Mouse (Mus musculus) kidney, adult 18-20 months (tissue): ENCODE results near the gene Cda.

Source experiments
- DNase-seq: peaks from one replicate; pipeline ENCODE4 v3.0.0; 2021

Cda gene

GRCm38 (mm10) chr4:138367641-138368497, at the start of gene Cda:
Gene Cda, minus strand, starts transcription at chr4:138367992.
- DNase-seq: peak; percentile 93

GRCm38 (mm10) chr4:138416414-138416813, 48.6 kb upstream of the Cda start:
- DNase-seq: no peak

GRCm38 (mm10) chr4:138415991-138416390, 48.2 kb upstream of the Cda start:
- DNase-seq: no peak

GRCm38 (mm10) chr4:138414725-138415124, 46.9 kb upstream of the Cda start:
- no peak for DNase-seq

GRCm38 (mm10) chr4:138411504-138412121, 43.8 kb upstream of the Cda start:
- no peak for DNase-seq

GRCm38 (mm10) chr4:138411011-138411410, 43.2 kb upstream of the Cda start:
- DNase-seq: no peak

- DNase-seq: no peak
Observed at GRCm38 (mm10) chr4:138407479-138408194, 39.8 kb upstream of the Cda start.

GRCm38 (mm10) chr4:138404806-138405205, 37.0 kb upstream of the Cda start:
- peak; percentile 72 for DNase-seq

GRCm38 (mm10) chr4:138396711-138397110, 28.9 kb upstream of the Cda start:
- no peak for DNase-seq

- peak; percentile 21 for DNase-seq
Observed at GRCm38 (mm10) chr4:138395971-138396645, 28.3 kb upstream of the Cda start, which contains the start of gene Fam43b. Gene Fam43b, minus strand, starts transcription at chr4:138396528.

GRCm38 (mm10) chr4:138395087-138395970, 27.5 kb upstream of the Cda start:
- DNase-seq: peak; percentile 13

- DNase-seq: no peak
Observed at GRCm38 (mm10) chr4:138393703-138394102, 25.9 kb upstream of the Cda start.

- DNase-seq: no peak
Observed at GRCm38 (mm10) chr4:138383789-138384188, 16.0 kb upstream of the Cda start.

- no peak for DNase-seq
Observed at GRCm38 (mm10) chr4:138382462-138382861, 14.7 kb upstream of the Cda start.

- DNase-seq: no peak
Observed at GRCm38 (mm10) chr4:138380132-138380689, 12.4 kb upstream of the Cda start.

- DNase-seq: peak; percentile 86
Observed at GRCm38 (mm10) chr4:138379091-138379840, 11.5 kb upstream of the Cda start.

GRCm38 (mm10) chr4:138377526-138377925, 9.7 kb upstream of the Cda start:
- DNase-seq: peak; percentile 62

GRCm38 (mm10) chr4:138375117-138375516, 7.3 kb upstream of the Cda start:
- DNase-seq: no peak

- no peak for DNase-seq
Observed at GRCm38 (mm10) chr4:138370996-138371516, 3.3 kb upstream of the Cda start.

GRCm38 (mm10) chr4:138368498-138369260, 887 bp upstream of the Cda start:
- DNase-seq: no peak
